Mouse (Mus musculus): ENCODE data around the gene Hist1h2bn.
"Not testable (repeated sequence)": the region's sequence is repeated elsewhere in the genome, so short reads cannot be mapped to it uniquely, and the experiment has no call there.

Hist1h2bn gene

DNA sequence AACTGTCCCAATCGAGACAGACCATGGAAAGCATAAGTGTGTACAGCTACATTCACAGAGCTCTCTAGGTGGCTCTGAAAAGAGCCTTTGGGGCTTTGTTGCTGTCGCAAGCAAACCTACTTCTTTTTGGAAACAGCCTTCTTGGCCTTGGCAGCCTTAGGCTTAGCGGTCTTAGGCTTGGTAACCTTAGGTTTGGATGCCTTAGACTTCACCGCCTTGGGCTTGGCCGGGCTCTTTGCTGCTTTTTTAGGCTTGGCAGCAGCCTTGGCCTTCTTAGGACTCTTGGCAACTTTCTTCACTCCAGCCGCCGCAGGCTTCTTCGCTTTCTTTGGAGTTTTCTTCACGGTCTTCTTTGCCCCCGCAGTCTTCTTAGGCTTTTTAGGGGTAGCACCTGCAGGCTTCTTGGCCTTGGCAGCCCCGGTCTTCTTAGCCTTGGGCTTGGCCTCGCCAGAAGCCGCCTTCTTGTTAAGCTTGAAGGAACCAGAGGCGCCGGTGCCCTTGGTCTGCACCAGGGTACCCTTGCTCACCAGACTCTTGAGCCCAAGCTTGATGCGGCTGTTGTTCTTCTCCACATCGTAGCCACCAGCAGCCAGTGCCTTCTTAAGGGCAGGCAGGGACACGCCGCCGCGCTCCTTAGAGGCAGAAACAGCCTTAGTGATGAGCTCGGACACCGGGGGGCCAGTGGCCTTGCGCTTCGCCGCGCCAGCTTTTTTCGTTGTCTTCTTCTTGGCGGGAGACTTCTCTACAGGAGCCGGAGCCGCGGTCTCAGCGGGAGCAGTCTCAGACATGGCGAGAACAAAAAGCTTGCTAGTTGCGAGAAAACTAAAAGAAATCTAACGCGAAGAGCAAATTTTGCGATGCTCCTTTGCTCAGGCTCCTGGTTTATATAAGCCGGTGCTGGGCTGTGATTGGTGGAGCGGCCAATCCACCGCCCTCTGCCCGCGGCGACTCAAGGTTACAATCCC, 26.1 kb downstream of the Hist1h2bn start, which contains the start of gene Hist1h1b:
Gene Hist1h1b, minus strand, starts transcription at position 859 of the 965 bp plus-strand sequence.
- intact Hi-C loops (cut with DNase I): no loop called here

DNA sequence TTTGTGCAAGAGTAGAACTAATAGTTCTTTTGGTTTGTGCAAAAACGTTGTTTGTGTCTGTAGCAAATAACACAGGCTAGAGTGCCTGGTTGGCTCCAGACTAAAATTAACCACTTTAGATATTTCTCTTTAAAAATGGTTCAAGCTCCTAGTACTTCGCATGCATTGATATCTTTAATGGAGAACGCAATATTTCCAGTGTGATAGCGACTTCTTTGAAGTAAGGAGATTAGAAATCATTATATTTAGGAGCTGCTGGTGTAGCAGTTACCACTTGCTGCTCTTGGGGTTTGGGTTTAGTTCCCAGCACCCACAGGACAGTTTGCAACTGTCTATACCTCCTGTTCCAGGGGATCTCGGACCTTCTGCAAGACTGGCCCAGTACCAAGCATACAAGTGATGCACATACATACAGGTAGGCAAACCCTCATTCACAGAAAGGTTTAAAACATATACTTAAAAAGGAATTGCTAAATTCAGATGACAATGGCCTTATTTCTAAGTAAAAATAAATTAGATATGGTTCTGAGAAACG, 27.2 kb downstream of the Hist1h2bn start:
- intact Hi-C loops (cut with DNase I): no loop called here

DNA sequence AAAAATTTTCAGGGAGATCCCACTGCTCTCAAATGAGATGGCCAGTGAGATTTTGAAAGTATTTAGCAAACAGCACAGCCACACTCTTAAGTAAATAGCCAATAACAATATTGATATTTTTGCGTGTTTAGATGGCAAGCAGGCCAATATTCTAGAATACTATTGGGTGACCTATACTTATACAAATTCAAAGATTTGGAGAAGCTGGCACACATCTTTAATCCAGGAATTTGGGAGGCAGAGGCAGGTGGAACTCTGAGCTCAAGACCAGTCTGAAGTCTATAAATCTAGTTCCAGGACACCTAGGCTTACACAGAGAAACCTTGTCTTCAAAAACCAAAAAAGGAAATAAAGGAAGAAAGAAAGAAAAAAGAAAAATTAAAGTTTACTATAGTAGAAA, 27.7 kb downstream of the Hist1h2bn start:
- intact Hi-C loops (cut with DNase I): no loop called here

DNA sequence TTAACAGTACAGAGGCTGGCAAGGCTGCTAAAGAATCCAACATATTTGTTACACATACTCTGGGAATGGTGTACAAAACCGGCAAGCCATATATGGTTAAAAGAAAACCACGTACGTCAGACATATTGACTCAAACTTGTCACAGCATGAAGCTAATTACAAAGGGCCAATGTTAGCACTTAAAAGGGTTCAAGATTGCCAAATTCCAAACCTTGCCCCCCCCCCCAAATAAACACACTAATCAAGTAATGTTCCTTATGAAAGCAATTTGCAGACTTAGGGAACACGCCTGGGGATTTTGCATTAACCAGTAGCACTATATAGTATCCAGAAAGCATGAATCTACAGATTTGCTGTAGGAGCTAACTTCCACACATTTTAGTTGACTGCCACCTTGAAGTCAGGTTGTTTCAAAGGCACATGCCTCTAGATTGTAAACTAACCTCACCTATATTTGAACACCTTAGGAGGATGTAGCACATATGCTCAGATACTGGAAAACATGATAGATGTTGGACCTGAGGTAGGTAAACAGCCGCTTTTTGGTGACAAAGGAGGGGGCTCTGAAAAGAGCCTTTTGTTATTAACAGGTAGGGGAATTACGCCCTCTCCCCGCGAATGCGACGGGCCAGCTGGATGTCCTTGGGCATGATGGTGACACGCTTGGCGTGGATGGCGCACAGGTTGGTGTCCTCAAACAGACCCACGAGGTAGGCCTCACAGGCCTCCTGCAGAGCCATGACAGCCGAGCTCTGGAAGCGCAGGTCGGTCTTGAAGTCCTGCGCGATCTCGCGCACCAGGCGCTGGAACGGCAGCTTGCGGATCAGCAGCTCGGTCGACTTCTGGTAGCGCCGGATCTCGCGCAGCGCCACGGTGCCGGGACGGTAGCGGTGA, 28.7 kb downstream of the Hist1h2bn start:
- intact Hi-C loops (cut with DNase I): not testable (repeated sequence)

DNA sequence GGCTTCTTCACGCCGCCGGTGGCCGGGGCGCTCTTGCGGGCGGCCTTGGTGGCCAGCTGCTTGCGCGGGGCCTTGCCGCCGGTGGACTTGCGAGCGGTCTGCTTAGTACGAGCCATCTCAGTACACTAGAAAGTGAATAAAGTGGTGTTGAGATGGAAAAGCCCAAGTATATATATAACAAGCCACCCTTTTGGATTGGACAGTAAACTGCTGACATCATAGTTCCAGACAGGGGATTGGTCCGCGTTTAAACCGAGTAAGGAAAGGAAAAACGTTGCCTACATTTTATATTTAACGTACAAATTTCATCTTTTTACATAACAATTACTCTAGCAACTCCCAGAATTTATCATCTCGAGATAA, 29.3 kb downstream of the Hist1h2bn start, which contains the start of gene Hist1h3i:
Gene Hist1h3i, minus strand, starts transcription at position 116 of the 363 bp plus-strand sequence.
- intact Hi-C loops (cut with DNase I): no loop called here

DNA sequence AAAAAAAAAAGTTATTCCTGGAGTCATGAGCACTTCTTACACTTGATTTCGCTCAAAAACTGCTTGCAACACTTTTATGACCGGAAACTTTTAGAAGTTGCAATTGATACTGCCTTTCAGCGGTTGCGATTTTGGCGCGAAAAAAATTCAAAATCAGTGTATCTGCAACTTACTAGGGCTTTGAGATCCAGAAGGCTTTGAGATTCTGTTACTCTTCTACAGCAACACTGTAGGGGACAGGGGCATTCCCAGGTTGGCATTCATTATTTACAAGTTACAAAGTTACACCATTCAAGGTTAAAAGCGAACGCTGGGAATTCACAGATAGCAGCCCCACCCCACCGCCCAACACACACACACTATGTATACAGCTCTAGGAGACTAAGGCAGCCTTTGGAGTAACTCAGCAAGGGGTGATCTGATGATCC, 29.8 kb downstream of the Hist1h2bn start:
- intact Hi-C loops (cut with DNase I): no loop called here

DNA sequence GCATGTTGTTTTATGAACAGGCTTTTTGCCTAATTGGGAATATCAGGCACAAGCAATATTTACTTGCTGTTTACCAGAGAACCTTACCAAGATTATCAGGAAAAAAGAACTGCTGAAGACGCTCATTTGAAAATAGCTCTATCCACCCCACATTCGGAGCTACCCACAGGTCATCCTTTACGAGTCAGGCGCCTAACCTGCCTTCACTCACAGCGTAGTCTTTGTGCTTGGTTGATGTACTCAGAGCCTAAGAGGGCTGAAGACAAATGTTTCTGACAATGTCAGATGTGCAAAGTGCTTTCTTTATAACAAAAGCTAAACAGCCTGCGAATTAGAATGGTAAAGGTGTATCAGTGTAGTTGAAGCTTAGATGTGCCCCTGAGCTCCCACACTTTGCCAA, 30.4 kb downstream of the Hist1h2bn start:
- intact Hi-C loops (cut with DNase I): no loop called here

DNA sequence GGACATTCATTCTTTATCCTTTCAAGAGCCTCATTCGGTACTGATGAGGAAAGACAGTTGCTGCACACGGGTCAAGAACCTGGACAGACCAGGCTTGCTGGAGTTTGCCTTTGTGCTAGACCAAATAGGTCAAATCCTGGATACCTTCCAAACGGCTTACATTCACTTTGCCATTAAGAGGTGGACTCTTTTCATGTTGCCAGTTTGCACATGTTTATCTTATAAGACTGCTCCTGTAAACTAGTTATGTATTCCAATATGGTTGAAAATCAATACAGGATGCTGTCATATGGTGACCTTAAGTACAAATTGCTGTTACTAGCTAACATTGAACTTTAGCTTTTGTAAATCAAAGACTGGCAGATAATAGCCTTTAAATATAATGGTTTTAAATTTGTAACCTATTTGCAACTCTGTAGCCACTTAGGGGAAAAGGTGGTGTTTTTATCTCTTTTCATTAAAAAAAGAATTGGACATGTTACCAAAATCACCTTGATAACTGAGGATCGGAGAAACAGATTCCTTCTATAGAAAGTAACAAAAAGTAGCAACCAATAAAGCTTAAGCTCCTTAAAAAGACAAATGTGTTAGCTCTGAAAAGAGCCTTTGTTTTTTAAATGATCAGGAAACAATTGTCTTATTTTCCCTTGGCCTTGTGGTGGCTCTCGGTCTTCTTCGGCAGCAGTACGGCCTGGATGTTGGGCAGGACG, 32.4 kb downstream of the Hist1h2bn start:
- intact Hi-C loops (cut with DNase I): no loop called here

DNA sequence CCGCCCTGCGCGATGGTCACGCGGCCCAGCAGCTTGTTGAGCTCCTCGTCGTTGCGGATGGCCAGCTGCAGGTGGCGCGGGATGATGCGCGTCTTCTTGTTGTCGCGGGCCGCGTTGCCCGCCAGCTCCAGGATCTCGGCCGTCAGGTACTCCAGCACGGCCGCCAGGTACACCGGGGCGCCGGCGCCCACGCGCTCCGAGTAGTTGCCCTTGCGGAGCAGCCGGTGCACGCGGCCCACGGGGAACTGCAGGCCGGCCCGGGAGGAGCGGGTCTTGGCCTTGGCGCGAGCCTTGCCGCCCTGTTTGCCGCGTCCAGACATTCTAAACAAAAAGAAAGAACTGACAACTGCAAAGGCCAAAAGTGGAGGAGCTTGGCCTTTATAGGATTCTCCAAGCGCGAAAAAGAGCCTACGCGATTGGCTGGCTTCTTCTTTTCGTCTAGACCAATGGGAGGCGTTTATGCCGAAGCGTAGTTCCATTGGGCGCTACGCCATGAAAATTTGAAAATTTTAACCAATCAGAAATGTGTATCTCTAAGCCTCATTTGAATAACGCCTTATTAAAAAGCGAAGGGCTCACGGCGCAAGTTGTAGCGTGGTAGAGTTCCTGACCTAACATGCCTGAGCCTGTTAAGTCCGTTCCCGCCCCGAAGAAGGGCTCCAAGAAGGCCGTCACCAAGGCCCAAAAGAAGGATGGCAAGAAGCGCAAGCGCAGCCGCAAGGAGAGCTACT, 33.1 kb downstream of the Hist1h2bn start, which contains the start of the genes Hist1h2an and Hist1h2bp:
Gene Hist1h2an, minus strand, starts transcription at position 320 of the 731 bp plus-strand sequence.
Gene Hist1h2bp, plus strand, starts transcription at position 563 of the 731 bp plus-strand sequence.
- intact Hi-C loops (cut with DNase I): not testable (repeated sequence)

DNA sequence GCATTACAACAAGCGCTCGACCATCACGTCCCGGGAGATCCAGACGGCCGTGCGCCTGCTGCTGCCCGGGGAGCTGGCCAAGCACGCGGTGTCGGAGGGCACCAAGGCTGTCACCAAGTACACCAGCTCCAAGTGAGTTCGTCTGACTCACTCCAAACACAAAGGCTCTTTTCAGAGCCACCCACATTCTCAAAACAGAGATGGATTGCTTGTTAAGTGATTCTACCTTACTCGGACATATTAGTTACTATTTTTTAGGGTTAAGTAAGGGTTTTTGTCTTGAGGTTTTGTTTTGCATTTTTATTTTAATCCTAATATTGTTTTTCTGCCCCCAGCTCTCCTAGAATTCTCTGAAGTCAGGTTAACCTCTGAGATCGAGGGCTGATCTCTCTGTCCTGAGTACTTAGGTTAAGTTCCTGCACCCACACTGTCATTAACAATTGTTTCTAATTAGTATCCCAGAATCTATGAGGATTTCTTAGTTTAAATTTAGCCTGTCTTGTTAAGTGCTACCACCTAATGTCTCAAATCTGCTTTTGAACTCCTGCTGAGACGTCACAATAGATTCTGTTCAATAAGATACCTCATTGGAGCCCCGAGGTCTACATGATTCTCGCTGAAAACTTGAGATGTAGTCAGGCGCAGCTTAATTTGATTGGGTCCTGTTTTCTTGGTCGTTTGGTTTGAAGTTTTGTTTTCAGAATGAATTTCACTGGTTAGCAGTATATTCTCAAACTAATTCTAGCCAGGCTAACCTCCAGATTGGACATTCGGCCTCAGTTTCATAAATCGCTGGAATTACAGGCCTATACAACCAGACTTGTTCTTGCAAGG, 34.1 kb downstream of the Hist1h2bn start:
- intact Hi-C loops (cut with DNase I): no loop called here

DNA sequence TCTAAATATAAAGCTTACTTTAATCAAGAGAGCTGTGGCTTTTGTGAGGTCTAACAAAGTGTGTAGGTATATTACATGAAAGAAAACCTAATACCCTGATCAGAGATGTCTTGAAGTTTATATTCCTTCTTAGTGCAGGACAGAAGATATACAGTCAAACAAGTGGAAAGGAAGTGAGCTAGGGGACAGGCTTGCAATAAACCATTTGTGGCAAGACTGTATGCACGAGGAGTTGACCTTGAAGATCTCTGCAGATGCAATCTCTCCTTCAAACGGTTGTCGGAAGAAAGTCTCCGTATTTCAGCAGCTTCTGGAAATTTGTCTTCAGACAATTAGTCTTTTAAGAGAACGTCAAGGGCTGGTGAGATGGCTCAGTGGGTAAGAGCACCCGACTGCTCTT, 36.0 kb downstream of the Hist1h2bn start:
- intact Hi-C loops (cut with DNase I): no loop called here

DNA sequence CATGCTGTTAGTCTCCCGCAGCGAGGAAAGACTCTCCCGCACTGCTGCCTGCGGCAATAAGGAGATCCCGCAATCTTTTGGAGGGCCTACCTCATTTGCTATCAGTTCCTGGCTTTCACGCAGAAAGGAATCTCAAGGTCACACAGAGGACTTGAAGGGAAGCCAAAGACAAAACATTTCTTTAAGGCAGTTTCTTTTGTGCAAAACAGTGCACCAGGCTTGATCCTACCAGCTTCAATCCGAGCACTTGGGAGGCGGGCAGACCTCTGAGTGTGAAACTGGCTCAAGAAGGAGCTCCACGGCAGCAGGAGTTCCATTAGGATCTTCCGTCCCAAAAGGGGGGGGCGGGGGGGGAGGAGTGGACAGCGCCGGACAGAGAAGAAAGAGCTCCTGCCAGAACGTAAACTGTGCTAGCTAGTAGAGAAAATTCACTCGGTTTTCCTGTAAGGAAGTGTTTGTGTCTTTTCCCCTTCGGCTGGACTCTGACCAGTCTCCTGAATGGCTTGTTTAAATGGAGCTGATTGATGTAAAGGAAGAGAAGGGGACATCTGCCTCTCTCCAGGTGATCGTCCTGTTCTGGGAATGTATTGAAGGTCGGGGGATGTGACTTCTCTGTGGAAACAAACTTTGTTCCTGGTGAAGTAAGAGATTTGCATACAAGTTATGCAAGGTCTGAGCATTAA, 36.8 kb downstream of the Hist1h2bn start:
- intact Hi-C loops (cut with DNase I): no loop called here

DNA sequence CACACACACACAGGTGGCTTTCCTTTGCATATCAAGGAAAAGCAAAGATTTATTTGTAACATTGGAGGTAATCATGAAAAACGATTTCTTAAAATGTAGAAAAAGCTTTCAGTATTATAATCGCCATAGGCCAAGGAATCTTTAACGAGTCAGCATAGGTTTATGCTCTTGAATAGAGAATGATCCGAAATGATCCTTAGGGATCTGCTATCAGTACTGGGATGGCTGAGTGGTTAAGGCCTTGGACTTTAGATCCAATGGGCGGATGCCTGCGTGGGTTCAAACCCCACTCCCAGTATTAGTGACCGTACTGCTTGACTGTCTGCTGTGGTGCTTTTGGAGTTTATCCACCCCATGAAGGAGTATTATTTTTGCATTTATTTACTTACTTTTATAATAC, 41.7 kb downstream of the Hist1h2bn start:
- intact Hi-C loops (cut with DNase I): no loop called here

DNA sequence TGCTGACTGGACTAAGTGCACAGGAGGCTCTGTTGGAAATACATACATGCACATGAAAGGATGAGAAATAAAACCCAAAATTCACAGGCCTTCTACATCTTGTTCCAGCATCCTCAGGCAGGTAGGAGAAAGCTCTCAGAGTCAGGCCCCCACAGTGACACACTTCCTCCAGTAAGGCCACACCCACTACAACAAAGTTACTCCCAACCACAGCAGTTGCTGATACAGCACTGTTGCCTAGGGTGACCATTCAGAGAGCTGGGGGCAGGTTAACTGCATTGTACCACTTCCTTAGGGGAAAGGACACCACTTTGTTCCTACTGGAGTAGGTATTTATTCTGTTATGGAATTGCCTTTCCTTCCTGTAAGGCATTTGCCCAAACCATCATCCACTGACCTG, 43.2 kb downstream of the Hist1h2bn start:
- intact Hi-C loops (cut with DNase I): not testable (repeated sequence)

DNA sequence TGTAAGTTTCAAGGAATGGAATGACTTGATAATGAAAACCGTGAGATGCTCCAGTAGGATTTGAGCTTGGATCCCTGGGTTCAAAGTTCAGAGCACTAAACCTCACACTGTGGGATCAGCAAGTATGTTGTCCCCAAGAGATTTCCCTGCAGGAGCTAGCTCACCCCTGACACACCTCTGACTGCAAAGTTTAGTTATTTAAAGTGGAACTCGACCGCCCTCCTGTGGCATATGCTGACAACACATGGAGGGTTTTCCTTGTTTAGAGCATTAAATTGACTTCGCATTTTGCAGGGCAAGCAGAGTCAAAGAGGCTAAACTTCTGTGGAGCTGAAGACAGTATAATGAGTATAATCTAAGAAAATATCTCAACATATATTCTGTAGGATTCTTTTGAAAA, 49.1 kb downstream of the Hist1h2bn start:
- intact Hi-C loops (cut with DNase I): not testable (repeated sequence)

Measured in adrenal gland (tissue).